Mouse (Mus musculus): Measurements from ENCODE around the gene Lrg1. TPM values are rescaled to one million over a fixed set of nuclear protein-coding genes. Genes with fewer than 3 reads are reported as not detected.

The Lrg1 gene
- total RNA-seq, 2 experiments from 2014 or later = 13.4 to 24.9 TPM

DNA sequence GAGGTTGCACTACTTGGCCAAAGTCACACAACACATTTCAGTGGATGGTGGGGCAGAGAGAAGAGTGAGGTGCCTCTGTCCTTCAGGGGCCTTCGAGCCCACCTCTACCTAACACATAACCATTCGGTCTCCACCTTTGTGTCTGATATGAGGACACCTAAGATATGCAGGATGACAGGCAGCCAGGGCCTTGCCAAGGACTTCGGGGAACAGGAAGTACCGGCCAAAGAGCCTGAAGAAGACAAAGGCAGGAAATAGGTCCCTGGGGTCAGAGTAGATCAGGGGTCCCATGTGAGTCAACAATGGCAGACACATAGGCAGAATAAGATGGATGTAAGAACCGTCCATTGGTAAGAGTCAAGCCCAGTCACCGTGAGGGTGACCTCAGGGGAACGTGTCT lies 14.8 kb upstream of the Lrg1 start:
- no peak for DNase-seq

DNA sequence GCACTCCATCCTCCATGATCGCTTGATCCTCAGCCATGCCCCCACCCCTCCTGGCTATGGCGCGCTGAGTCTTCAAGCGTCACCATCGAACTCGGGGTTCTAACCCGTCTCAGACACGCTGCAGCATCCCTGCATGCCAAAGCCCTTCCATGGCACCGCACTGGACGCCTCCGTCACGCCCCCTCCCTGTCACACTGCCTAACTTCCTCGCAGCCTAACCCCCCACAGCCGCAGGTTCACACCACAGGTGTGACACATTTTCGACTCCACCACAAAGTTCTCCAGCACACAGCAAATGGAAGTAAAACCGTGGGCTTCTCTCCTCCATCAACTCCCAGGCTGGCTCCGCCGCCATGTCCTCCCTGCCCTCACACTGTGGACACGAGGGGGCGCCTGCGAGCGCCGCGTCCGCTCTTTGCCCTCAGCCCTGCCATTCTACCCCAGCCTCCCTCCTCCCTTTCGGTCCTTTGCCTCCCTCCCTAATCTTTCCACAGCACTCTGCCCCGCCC lies 12.7 kb upstream of the Lrg1 start:
- DNase-seq = no peak

DNA sequence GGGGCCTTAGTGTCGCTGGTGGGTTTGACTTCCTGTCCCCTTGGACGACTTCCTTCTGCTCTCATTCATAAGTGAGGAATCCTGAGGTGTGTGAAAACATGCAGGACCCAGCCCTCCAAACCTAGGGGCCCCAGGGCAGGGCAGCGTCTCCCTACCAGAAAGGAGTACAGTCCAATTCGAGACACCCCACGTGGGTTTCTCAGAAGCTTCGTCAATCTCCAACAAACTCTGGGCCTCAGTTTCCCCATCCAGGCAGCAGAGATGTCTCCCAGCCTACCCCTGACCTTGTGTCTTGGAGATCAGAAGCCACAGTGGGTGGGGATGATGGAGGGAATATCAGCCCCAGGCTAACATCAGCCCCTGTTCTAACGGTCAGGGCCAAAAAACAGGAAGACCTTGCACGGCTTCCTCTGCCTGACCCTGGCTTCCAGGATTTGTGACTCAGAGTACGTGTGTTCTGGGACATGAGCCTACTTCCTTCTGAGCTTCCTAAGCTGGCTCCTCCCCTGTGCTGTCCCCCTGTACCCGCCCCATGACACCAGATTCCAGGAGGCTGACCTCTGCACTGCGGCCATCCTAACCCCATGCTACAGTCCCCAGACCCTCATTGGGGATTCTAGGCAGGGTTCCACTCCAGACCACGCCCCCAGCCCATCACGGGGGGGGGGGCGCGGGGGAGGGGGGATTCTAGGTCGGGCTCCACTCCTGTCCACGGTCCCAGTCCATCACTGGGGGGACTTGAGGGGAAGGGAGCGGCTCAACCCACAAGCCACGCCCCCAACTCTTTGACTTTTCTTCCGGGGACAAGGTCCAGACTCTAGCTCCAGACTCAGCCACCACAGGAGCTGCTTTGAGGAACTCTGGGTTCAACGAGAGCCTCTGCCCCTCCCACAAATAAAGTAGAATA lies 11.9 kb upstream of the Lrg1 start:
- DNase-seq = peak; percentile 85

DNA sequence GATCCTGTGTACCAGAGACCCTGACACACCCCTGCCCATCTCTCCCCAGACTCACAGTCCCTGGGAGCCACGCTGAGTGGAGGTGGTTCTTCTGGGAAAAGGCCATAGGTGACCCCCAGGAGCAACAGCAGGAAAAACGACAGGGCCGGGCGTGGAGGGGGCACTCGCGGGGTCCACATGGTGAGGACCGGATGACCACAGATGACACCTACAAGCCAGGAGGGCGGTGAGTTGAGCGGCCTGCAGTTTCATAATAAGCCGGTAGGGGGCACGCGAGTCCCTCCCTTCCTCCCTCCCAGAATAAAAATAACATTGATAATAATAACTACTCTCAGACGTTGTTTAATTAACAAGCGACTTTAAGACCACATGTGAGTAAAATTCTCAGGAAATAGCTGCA lies 10.9 kb upstream of the Lrg1 start:
- DNase-seq = peak; percentile 65

DNA sequence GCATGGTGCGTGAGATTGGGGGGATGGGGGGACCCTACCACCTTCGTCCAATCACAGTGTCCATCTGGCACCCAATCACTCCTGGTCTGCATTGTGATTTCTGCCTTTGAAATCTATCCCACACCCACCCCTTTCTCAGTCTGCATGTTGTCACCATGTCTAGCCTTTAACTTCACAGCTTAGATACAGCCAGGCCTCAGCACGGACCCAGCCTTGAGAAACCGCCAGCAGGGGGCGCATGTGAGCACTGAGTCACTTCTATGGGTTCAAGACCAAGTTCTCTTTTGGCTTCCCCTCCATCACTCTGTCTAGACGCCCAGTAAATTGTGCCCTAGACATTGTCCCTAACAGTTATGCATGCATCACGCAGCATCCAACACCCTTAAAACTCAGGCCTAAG lies 10.0 kb upstream of the Lrg1 start:
- no peak for DNase-seq

DNA sequence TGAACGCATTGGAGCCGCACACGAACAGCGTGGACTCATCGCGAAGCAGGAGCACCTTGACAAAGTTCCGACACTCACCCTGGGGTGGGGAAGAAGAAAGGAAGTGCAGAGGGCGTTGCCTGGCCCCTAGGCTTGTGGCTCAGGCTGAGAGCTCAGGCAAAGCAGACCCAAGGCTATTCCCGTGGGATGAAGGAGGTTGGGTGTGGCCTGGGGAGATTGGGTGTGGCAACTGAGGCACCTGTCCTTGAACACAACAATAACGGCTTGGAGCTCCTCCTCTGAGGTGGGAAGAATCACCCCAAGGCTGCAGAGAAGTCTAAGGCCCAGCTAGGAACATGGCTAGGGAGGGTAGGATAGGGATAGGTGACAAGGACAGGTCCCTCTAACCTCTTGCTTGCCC lies 9.3 kb upstream of the Lrg1 start:
- no peak for DNase-seq

DNA sequence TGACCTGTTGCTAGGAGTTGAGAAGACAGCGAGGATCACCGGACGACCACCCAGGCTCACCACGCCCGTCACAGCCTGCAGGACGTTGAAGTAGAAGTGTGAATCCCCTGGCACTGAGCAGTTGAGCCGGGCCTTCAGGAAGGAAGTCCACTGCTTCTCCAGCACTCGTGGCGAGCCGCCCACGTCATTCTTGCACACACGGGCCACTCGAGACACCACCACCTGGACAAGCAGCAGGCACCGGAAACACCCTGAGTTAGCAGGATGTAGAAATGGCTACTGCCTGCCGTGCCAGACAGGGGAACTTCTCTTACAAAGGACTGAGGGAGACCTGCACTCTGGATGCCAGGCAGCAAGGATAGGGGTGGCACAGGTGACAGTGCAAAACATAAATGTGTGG lies 6.4 kb upstream of the Lrg1 start:
- no peak for DNase-seq

DNA sequence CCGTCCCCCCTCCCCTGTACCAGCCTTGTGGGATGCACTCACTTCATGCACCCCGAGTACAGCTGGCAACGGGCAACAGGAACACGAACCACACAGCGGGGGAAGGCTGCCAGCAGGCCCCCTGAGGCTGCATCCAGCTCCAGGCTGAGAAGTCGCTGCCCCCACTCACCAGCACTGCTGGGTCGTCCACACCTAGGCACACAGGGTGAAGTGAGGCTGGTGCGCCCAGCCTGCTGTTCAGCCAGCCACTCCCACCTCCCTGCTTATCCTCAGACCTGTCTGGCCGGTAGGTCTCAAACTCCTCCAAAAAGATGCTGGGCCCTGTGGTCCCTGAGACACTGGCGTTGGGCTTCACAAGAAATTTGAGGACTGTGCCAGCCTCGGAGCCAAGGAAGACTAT lies 4.4 kb upstream of the Lrg1 start:
- DNase-seq = no peak

DNA sequence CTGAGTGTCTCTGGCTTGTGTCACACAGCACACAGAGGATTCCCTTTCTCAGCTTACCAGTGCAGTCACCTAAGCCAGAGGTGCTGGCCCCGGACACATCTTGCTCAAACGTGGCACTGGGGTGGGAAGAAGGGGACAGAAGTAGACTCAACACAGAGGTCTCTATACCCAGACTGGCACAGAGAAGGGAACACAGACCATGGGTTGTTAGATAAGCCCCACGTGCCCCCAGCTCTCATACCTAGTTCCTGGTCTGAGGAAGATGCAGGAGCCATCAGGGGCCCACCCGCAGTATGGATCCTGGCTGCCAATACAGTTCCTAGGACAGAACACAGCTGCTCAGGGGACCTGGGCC lies 3.5 kb upstream of the Lrg1 start:
- no peak for DNase-seq

DNA sequence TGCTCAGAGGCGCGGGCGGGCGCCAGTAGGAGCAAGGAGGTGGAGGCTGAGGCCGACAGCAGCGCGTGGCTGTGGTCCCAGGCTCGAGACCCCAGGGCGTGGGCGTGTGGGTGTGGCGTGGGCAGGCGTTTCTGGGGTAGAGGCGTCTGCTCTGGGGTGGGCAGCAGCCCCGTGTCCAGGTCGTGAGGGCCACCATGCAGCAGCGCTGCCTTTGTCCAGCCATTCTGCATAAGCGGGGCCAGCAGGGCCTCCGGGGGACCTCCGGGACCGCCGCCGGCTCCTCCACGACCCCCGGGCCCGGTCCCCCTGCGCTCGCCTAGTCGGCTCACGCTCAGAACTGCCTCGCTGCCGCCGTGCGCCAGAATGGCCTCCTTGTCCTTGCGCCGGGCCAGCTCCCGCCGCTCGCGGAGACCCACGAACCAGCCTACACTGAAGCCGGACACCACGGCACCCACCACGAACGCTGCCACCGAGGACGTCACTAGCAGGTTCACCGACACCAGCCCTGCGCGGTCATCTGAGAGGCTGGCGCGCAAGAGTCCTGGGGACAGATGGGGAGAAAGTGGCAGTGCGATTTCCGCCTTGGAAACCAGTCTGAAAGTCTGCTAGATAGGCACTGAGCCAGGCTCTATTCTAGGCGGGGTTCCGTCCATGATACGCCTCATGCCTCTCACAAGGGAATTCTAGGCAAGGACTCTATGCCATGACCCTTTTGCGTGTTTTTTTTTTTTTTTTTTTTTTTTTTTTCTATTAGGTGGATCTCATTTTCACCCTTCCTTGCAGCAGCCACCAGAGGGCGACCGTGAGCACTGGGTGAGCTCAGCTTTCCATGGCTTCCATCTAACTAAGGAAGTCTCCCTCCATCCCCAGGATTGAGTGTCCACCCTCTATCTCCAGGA lies 2.8 kb upstream of the Lrg1 start:
- no peak for DNase-seq

DNA sequence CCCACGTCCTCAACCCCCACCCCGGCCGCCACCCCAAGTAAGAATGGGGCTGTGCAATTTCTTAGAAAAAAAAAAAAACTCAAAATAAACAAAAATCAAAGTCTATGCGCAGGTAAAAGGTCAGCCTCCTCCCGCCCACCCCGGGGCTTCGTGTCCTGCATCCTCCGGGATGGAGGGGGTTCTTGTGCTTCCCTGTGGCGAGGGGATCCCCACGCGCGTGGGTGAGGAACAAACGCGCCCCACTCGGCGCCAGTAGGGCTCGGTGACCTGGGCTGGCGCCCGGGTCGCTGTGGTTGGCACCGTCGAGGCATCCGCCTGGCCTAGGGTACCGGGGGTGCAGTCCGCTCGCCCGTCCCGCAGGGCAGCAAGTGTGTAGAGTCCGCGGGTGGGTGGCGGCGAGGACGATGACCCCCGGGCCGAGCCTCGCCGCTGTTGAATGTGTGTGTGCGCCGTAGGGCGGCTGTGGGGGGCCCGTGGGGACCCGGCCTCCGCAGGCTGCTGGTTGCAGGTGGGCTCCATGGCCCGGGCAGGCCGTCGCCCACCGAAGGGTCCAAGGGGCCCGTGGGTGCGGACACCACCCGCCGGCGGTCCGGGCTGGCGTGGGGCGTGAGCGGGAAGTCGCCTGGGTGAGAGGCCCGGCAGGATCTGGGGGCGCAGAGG lies 2.0 kb upstream of the Lrg1 start:
- no peak for DNase-seq

DNA sequence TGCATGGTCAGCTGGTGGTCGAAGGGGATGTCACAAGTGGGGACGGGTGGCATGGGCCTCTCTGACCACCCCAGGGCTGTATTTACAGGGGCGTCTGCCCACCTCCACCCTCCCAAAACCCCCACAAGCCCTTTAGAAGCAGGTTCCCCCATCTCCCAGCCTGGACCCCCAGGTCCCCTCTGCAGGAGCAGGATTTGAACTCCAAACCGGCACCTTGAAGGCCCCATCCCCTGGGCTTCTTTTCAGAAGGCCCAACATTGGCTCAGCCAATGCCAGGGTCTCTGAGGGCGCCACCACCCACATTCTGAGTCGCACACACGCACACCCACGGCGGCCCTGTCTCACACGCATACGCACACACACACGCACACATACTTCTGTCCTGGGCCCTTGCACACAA lies 1.4 kb upstream of the Lrg1 start:
- DNase-seq = no peak

DNA sequence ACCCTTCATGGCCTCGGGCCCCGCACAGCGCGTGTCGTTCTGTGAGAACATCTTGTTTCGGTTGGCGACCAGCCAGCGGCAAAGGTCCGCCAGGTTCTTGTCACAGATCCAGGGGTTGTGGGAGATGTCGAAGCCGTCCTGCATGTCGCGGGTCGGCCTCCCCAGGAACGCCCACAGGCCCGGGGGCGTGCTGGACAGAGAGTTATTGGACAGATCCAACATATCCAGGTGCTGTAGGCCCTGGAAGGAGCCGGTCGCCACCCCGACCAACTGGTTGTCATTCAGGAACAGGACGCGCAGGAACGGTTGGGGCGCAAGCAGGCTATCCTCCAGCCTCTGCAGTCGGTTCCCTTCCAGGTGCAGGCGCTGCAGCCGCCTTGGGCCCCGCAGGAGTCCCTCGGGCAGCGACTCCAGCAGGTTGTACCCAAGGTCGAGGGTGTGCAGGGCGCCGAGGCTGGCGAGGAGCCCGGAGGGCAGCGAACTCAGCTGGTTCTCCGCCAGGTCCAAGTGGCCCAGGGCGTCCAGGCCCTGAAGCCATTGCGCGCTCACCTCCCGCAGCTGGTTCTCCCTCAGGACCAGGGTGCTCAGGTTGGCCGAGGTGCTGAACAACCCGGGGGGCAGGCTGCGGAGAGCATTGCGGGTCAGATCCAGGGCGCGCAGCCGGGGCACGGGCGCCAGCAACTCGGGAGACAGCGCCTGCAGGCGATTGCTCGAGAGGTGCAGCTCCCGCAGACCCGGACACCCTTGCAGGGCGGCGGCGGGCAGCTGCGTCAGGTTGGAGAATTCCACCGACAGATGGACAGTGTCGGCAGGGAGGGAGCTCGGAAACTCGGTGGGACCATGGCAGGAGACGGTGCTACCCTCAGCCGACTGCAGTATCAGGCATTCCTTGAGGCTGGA lies 1.6 kb downstream of the Lrg1 start:
- peak; percentile 75 for DNase-seq

DNA sequence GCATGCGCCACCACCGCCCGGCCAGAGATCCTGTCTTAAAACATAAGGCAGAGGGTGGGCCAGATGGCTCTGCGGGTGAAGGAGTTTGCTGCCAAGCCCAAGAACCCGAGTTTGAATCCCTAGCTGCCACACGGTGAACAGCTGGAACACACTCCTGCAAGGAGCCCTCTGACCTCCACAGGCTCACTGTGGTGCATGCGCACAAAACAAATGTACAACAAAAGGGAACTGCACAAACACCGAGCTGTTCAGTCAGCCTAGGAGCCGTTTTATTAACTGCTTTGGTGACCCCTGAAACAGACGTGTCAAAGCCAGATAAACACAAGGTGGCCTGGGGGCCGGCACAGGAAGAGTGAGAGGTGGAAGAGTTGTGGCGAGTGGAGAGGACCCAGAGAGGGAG lies 2.4 kb downstream of the Lrg1 start:
- DNase-seq = peak; percentile 12

DNA sequence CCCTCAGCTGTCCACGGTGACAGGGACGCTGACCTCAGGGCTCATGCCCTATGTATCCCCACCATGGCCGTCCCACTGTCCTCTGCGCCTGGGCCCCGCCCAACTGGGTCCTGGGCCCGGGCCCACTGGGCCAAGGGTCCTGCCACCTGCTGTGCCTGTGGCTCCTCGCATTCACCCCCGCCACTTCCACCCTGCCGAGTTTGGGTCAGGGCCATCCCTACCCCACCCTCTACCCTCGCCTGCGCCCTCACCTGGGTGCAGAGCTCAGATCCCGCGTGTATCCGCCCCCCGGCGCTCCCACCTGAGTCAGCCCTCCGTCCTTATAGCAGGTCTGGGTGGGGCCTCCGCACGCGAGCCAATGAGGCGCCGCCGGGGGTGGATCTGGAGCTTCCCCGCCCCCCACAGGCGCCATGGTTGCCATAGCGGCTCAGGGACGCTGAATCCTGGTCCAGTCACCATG lies 4.5 kb downstream of the Lrg1 start, which contains the start of gene Plin5:
Gene Plin5, minus strand, starts transcription at position 346 of the 460 bp plus-strand sequence.
- DNase-seq = peak; percentile 70

DNA sequence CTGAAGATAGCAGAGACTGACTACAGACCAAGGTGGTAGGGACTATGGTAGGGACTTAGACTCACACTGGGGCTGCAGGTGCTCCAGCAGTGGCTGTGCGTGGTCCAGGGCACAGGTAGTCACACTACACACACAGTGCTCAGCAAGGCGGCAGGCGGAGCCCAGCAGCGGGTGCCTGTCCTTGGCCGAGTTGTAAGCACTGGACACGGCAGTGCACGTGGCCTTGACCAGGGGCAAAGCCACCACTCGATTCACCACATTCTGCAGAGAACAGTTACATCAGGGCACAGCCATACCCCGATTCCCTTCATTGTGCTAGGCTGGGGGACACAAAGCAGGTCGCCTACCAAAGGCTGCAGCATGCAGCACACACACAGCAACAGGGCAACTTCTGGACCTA lies 5.6 kb downstream of the Lrg1 start:
- no peak for DNase-seq

DNA sequence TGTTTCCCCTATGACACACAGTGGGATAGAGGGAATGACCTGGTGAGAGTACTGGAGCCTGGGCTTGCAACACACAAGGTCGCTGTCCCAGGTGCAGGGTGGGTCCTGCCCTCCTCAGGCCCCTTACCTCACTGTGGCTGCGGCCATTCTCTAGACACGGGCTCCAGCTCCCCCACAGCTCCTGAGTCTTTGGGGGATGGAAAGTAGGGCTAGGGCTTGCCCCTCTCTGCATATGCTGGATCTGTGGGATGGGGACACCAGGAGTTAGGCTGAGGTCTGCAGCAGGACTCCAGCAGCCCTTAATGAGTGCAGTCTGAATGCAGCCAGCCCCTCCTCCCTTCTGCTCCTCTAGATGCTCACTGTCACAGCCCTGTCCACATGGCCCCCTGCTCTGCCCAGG lies 9.1 kb downstream of the Lrg1 start:
- no peak for DNase-seq

DNA sequence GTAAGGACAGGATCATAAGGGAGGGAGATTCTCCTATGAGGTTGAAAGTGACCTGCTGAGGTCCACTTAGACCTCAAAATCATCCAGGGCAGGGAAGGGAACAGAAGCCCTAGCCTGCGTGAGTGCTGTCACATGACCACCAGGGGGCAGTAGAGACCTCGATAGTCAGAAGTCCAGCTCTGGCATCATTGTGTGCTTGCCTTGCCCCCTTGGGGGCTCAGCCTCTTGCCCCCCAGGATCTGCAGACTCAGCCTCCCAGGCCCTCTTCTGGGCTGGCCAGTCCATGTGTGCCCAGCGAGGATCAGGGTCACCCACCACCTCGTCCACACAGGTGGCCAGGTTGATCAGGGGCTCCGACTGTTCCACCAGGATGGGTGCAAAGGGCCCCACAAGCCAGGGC lies 9.9 kb downstream of the Lrg1 start:
- DNase-seq = peak; percentile 52

DNA sequence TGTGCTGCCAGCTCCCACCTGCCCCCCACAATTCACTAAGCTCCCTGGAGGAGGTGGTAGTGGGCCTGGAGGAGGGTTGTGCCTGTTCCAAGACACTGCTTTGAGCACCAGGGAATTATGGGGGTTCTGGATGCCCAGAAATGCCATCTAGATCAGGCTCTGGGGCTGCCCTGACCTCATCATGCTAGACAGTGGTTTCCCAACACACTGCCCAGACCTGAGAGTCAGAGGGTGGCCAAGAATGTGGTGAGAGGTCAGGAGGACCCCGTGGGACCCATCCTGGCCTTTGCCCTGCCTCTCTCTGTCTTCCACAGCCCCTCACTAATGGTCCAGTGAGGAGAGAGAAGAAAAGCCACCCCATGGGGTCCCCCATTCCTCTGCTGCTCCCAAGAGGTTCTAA lies 10.8 kb downstream of the Lrg1 start:
- DNase-seq = no peak

DNA sequence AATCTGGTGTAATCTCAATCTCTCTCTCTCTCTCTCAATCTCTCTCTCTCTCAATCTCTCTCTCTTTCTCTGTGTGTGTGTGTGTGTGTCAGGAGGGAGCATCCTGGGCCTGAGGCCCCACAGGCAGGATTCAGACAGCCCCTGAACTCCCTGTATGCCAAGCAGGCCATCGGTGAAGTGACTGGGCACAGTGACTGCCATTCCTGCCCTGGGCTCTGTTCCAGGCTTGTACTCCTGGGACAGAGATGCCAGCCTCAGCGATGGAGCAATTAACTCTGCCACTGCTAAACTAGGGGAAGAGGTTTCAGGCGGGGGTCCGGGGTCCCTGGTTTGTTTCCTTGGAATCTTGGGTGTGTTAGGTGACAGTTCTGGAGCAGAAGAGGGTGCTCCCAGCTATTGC lies 11.2 kb downstream of the Lrg1 start:
- peak; percentile 67 for DNase-seq
